Mouse (Mus musculus): ENCODE data around the gene Glt8d2. TPM values are rescaled to one million over a fixed set of nuclear protein-coding genes. Genes with fewer than 3 reads are reported as not detected.
A peak's percentile ranks its signal among the peaks of the same experiment; 100 is the strongest.

Glt8d2 gene
- 1.4 and 1.6 TPM in 2 replicates for polyA plus RNA-seq (2014; fragmentation: Nextera tagmentation; extraction: Ambion mirVana)

DNA sequence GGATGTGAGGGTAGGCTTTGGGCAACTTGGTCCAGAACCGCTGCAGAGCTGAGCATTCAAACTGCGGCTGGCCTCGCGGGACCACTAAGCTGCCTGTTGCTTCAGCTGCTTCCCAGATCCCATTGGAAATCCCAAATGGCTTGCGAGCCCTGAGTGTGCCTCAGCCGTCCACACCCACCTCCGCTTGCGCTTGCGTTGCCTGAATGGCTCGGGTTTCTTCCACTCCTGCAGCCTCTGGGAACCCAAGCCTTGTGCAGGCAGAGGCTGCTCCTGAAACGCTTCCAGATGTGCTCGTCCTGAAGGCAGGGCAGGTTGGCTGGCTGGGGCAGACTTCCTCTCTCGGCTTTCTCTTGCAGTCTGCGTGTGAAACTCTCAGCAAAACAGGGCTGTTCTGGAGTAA is at the start of gene Glt8d2:
Gene Glt8d2, minus strand, starts transcription at position 157 of the 400 bp plus-strand sequence.
- Histone ChIP-seq H3K27me3 (ENCODE audit: control insufficient read depth, insufficient read depth, low read length) (no peaks in the 10 kb centered on the region), H3K9ac (ENCODE audit: low read depth, low read length) (no peak within 1 kb of the TSS), H3K27ac (ENCODE audit: low read depth, low read length) (no peak within 1 kb of the TSS), H3K4me1 (ENCODE audit: control insufficient read depth, insufficient read depth, low read length) (peaks cover 3% of the 10 kb centered on the region; the same call in 1 of the 2 replicates), H3K4me2 (peak within 1 kb of the TSS; percentile 59), H3K9me3 (replicated peaks; ENCODE audit: control insufficient read depth, low read length) (no peaks in the 10 kb centered on the region), H3K36me3 (ENCODE audit: control insufficient read depth, insufficient read depth, low read length) (no peaks in the 10 kb centered on the region), H3K4me3 (ENCODE audit: low read depth, low read length) (peak within 1 kb of the TSS; percentile 18)
- 6% methylated on average over 14 of the region's 14 CpGs for WGBS (ENCODE audit: insufficient replicate concordance)
- ATAC-seq (replicated peaks; ENCODE audit: insufficient number of reproducible peaks, low FRiP score, low TSS enrichment): peak; percentile 78

DNA sequence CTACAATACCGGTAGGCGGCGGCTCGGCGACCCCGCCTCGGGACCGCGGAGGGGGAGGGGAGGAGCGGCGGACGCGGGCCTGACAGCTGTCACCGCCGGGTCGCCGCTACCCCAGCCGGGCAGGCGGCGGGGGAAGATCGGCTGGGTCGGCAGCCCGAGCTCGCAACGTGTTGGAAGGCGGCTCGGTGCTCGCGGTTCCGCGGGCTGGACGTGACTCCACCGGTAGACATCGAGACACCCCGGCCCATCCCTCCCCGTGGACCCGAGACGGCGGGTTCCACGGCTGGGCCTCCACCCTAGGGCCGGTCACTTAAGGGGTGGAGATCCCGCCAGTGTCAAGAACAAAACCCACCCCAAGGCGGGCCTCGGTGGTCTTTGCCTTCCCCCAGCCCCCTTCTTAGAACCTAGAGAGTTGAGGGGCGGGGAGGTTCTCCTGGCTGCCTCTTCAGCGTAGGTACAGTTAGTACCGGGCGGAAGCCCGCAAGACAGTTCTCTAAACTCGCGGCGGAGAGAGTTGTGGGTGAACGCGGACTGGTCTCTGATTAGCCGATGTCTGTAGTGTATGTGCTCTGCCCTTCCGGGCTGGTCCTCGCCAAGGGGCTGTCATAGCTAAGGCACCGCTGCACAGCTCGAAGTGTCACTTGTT is 9.0 kb upstream of the Glt8d2 start:
- H3K4me2 ChIP-seq: peak overlapping the region; percentile 84
- 0% methylated on average over 40 of the region's 59 CpGs for WGBS (ENCODE audit: insufficient replicate concordance)
- peak overlapping the region; percentile 93 for H3K4me3 ChIP-seq (ENCODE audit: low read depth, low read length)
- peak overlapping the region; percentile 83 for H3K9ac ChIP-seq (ENCODE audit: low read depth, low read length)
- H3K36me3 ChIP-seq (ENCODE audit: control insufficient read depth, insufficient read depth, low read length): peaks cover 4% of the 10 kb centered on the region; the same call in 1 of the 2 replicates
- H3K4me1 ChIP-seq (ENCODE audit: control insufficient read depth, insufficient read depth, low read length): peaks cover 12% of the 10 kb centered on the region
- H3K27me3 ChIP-seq (ENCODE audit: control insufficient read depth, insufficient read depth, low read length): no peaks in the 10 kb centered on the region
- no peaks in the 10 kb centered on the region for H3K9me3 ChIP-seq (replicated peaks; ENCODE audit: control insufficient read depth, low read length)
- peak overlapping the region; percentile 75 for H3K27ac ChIP-seq (ENCODE audit: low read depth, low read length)
- ATAC-seq (replicated peaks; ENCODE audit: insufficient number of reproducible peaks, low FRiP score, low TSS enrichment): peak; percentile 71

DNA sequence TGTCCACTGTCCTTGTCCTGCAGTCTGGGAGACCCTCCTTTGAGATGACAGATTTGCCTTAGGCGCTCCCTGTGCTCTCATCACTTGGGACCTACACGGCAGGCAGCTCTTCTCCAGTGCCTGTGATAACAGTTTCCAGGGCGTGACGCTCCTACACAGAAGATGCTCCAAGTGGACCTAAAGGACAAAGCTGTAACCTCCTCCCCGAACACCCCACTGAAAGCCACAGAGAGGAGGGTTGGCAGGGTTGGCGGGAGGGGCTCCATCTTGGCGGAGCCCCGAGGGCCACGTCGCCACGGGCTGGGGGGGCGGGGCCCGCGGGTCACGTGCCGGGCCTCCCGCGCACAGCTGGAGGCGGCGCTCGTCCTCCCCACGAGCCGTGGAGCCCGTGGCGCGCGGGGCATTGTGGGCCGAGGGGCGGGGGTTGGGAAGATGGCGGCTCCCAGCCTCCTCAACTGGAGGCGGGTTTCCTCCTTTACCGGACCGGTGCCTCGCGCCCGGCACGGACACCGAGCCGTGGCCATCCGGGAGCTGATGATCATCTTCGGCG is 8.3 kb upstream of the Glt8d2 start:
- peak; percentile 97 for ATAC-seq (replicated peaks; ENCODE audit: insufficient number of reproducible peaks, low FRiP score, low TSS enrichment)
- no peaks in the 10 kb centered on the region for H3K27me3 ChIP-seq (ENCODE audit: control insufficient read depth, insufficient read depth, low read length)
- peaks cover 12% of the 10 kb centered on the region for H3K4me1 ChIP-seq (ENCODE audit: control insufficient read depth, insufficient read depth, low read length)
- peak overlapping the region; percentile 83 for H3K9ac ChIP-seq (ENCODE audit: low read depth, low read length)
- no peaks in the 10 kb centered on the region for H3K9me3 ChIP-seq (replicated peaks; ENCODE audit: control insufficient read depth, low read length)
- peaks cover 2% of the 10 kb centered on the region; the same call in 1 of the 2 replicates for H3K36me3 ChIP-seq (ENCODE audit: control insufficient read depth, insufficient read depth, low read length)
- peak overlapping the region; percentile 84 for H3K4me2 ChIP-seq
- peak overlapping the region; percentile 93 for H3K4me3 ChIP-seq (ENCODE audit: low read depth, low read length)
- under 1% methylated on average over 40 of the region's 42 CpGs for WGBS (ENCODE audit: insufficient replicate concordance)
- peak overlapping the region; percentile 75 for H3K27ac ChIP-seq (ENCODE audit: low read depth, low read length)

DNA sequence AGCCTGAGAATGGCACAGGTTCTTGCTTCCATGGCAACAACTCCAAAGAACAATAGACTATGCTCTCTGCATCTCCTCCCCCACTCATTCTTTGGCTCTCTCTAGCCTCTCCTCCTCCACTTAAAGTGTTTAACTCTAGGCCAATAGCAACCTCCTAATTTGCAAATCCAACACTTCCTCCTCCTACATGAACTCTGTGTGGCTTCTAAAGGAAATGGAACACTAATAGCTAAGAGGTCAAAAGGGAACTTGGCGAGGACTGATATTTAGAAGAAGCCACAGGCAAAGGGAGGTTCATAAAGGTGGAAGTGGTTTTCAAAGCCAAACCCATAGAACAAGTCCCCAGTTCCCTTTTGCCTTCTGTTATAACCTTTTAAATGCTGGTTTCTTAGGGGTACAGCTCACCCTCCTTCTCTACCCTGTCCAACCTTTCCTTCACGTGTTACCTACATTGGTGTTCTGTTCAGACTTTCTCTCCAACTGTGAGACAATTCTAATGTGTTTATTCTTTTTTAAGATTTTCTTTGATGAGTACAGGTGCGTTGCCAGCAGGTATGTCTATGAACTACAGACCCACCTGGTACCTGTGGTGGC is 7.0 kb upstream of the Glt8d2 start:
- Histone ChIP-seq H3K4me3 (ENCODE audit: low read depth, low read length) (no peak overlapping the region), H3K27me3 (ENCODE audit: control insufficient read depth, insufficient read depth, low read length) (no peaks in the 10 kb centered on the region), H3K9me3 (replicated peaks; ENCODE audit: control insufficient read depth, low read length) (no peaks in the 10 kb centered on the region), H3K36me3 (ENCODE audit: control insufficient read depth, insufficient read depth, low read length) (peaks cover 2% of the 10 kb centered on the region; the same call in 1 of the 2 replicates), H3K4me2 (no peak overlapping the region), H3K27ac (ENCODE audit: low read depth, low read length) (no peak overlapping the region), H3K4me1 (ENCODE audit: control insufficient read depth, insufficient read depth, low read length) (peaks cover 12% of the 10 kb centered on the region), H3K9ac (ENCODE audit: low read depth, low read length) (no peak overlapping the region)
- ATAC-seq (replicated peaks; ENCODE audit: insufficient number of reproducible peaks, low FRiP score, low TSS enrichment): no peak
- 79% methylated on average over 3 of the region's 3 CpGs for WGBS (ENCODE audit: insufficient replicate concordance)

DNA sequence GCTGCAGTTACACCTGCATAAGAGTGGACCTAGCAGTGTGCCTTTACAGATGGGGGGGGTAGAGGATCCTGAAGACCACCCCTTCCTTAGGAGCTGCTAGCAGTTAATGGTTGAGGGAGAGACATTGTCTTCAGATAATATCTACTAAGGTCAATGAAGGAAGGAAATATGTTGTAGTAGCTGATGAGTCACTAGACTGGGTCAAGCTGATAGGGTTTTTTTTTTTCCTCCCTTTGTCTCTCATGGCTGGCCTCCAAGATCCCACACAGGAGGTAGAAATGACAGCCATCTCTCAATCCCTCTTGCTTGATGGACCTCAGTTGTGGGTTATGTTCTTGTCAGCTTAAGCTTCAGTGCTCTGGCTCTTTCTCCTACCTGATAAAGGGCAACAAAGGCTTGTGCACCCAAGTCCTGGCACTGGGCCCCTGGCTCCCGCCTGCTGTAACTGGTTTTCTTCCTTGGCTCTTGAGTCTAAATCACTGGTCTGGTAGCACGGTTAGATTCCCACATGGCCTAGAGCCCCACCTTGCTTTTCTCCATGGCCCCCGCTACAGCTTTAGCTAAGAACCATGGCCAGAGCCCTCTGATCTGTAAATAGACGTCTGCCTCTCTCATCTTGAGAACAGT is 6.1 kb upstream of the Glt8d2 start:
- H3K27me3 ChIP-seq (ENCODE audit: control insufficient read depth, insufficient read depth, low read length): no peaks in the 10 kb centered on the region
- H3K9ac ChIP-seq (ENCODE audit: low read depth, low read length): no peak overlapping the region
- no peak overlapping the region for H3K27ac ChIP-seq (ENCODE audit: low read depth, low read length)
- H3K9me3 ChIP-seq (replicated peaks; ENCODE audit: control insufficient read depth, low read length): no peaks in the 10 kb centered on the region
- no peak for ATAC-seq (replicated peaks; ENCODE audit: insufficient number of reproducible peaks, low FRiP score, low TSS enrichment)
- WGBS (ENCODE audit: insufficient replicate concordance): 51% methylated on average over 4 of the region's 4 CpGs
- no peak overlapping the region for H3K4me2 ChIP-seq
- H3K36me3 ChIP-seq (ENCODE audit: control insufficient read depth, insufficient read depth, low read length): peaks cover 2% of the 10 kb centered on the region; the same call in 1 of the 2 replicates
- peaks cover 12% of the 10 kb centered on the region for H3K4me1 ChIP-seq (ENCODE audit: control insufficient read depth, insufficient read depth, low read length)
- H3K4me3 ChIP-seq (ENCODE audit: low read depth, low read length): no peak overlapping the region

DNA sequence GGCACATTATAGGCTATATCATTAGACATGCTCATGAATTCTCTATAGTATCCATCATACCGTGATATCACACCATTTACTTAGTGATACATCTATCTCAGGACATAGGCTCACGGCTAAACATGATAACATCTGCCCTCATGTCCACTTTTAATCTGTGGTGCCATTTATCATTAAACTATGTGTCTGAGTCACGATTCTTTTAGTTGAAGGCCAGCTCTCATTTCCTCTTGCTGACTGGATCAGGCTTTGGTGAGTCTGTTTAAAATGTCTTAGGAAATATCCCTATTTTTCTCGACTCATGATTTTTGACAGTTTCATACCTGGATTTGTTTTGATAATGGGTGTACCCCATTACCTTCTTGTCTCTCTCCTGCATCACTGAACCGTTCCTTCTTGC is 5.5 kb upstream of the Glt8d2 start, which contains the start of gene Hcfc2:
Gene Hcfc2, plus strand, starts transcription at position 205 of the 400 bp plus-strand sequence.
- H3K4me3 ChIP-seq (ENCODE audit: low read depth, low read length): no peak within 1 kb of the TSS
- H3K9me3 ChIP-seq (replicated peaks; ENCODE audit: control insufficient read depth, low read length): no peaks in the 10 kb centered on the region
- H3K36me3 ChIP-seq (ENCODE audit: control insufficient read depth, insufficient read depth, low read length): no peaks in the 10 kb centered on the region
- no peak within 1 kb of the TSS for H3K4me2 ChIP-seq
- H3K4me1 ChIP-seq (ENCODE audit: control insufficient read depth, insufficient read depth, low read length): peaks cover 12% of the 10 kb centered on the region
- no peak within 1 kb of the TSS for H3K27ac ChIP-seq (ENCODE audit: low read depth, low read length)
- H3K9ac ChIP-seq (ENCODE audit: low read depth, low read length): no peak within 1 kb of the TSS
- no peak for ATAC-seq (replicated peaks; ENCODE audit: insufficient number of reproducible peaks, low FRiP score, low TSS enrichment)
- no peaks in the 10 kb centered on the region for H3K27me3 ChIP-seq (ENCODE audit: control insufficient read depth, insufficient read depth, low read length)
- 71% methylated on average over 5 of the region's 5 CpGs for WGBS (ENCODE audit: insufficient replicate concordance)

DNA sequence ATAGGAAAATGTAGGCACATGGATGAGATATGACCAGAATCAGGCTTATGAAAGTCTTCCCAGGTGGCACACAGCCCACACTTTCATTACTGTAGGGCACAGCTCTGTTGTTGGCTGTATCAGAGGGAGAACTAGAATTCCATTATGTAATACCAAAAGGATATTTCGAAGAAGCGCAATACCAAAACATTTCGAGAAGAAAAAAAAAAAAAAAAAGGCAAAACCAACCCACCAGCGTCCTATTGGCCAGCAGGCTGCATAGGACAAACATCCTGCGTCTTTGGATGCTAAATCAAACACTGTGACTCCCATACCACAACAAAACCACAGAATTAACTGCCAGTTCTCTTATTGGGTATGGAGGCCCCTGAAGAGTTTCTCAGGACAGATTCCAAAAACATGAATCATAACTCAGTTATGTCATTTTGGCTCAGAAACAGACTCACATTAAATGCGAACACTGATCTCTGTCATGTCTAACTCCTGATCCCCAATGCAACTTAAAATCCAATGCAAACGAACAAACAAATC is 704 bp downstream of the Glt8d2 start:
- H3K27me3 ChIP-seq (ENCODE audit: control insufficient read depth, insufficient read depth, low read length): no peaks in the 10 kb centered on the region
- H3K4me2 ChIP-seq: peak overlapping the region; percentile 59
- no peak overlapping the region for H3K9ac ChIP-seq (ENCODE audit: low read depth, low read length)
- H3K9me3 ChIP-seq (replicated peaks; ENCODE audit: control insufficient read depth, low read length): no peaks in the 10 kb centered on the region
- H3K27ac ChIP-seq (ENCODE audit: low read depth, low read length): no peak overlapping the region
- WGBS (ENCODE audit: insufficient replicate concordance): 77% methylated on average over 7 of the region's 7 CpGs
- ATAC-seq (replicated peaks; ENCODE audit: insufficient number of reproducible peaks, low FRiP score, low TSS enrichment): no peak
- no peaks in the 10 kb centered on the region for H3K36me3 ChIP-seq (ENCODE audit: control insufficient read depth, insufficient read depth, low read length)
- H3K4me3 ChIP-seq (ENCODE audit: low read depth, low read length): no peak overlapping the region
- H3K4me1 ChIP-seq (ENCODE audit: control insufficient read depth, insufficient read depth, low read length): peaks cover 3% of the 10 kb centered on the region; the same call in 1 of the 2 replicates

DNA sequence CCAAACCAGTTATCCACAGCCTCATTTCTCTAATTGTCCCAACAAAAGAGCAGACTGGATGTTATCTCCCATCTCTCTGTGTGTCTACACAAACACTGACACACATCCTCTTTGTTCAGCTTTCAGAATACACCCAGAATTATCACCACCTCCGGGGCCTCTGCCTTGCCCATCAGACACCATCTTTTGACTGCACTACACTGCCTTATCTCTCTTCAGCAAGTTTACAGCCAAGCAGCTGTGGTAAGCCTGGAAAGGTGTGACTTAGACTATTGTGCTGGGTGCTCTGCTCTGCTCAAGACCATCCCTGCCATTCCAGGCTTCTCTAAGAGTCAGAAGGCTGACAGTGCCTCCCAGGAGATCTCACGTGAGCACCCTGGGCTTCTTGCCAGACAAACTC is 5.0 kb downstream of the Glt8d2 start:
- Histone ChIP-seq H3K9ac (ENCODE audit: low read depth, low read length) (no peak overlapping the region), H3K36me3 (ENCODE audit: control insufficient read depth, insufficient read depth, low read length) (no peaks in the 10 kb centered on the region), H3K9me3 (replicated peaks; ENCODE audit: control insufficient read depth, low read length) (no peaks in the 10 kb centered on the region), H3K4me1 (ENCODE audit: control insufficient read depth, insufficient read depth, low read length) (peaks cover 3% of the 10 kb centered on the region; the same call in 1 of the 2 replicates), H3K4me3 (ENCODE audit: low read depth, low read length) (no peak overlapping the region), H3K27ac (ENCODE audit: low read depth, low read length) (no peak overlapping the region), H3K27me3 (ENCODE audit: control insufficient read depth, insufficient read depth, low read length) (no peaks in the 10 kb centered on the region), H3K4me2 (no peak overlapping the region)
- ATAC-seq (replicated peaks; ENCODE audit: insufficient number of reproducible peaks, low FRiP score, low TSS enrichment): no peak
- WGBS (ENCODE audit: insufficient replicate concordance): 39% methylated on average over 2 of the region's 2 CpGs
